Mouse (Mus musculus): ENCODE measurements around the gene Mapk6. TPM values are rescaled to one million over a fixed set of nuclear protein-coding genes. Genes with fewer than 3 reads are reported as not detected.

The Mapk6 gene
- polyA plus RNA-seq, 1 experiment: 52.8 TPM

- TF ChIP-seq POLR2A (IDR thresholded peaks at IDR 0.05; ENCODE audit: insufficient read length, low read depth) (peak; percentile 1), TCF12 (IDR thresholded peaks at IDR 0.05; ENCODE audit: insufficient read depth, poor library complexity, severe bottlenecking) (no peak)
- Histone ChIP-seq H3K79me2 (ENCODE audit: control insufficient read depth, insufficient read depth) (no peaks in the 10 kb centered on the region), H3K4me3 (no peak overlapping the region), H3K36me3 (ENCODE audit: control insufficient read depth, insufficient read depth) (no peaks in the 10 kb centered on the region), H3K4me2 (ENCODE audit: low read depth) (peak overlapping the region; percentile 72), H3K27me3 (ENCODE audit: control insufficient read depth, insufficient read depth, insufficient read length) (no peaks in the 10 kb centered on the region), H3ac (ENCODE audit: control insufficient read depth, insufficient read length) (no peak overlapping the region)
Measured at GRCm38 (mm10) chr9:75434872-75435271, 25.1 kb upstream of the Mapk6 start.

- H3K4me3 ChIP-seq: no peak overlapping the region
- TF ChIP-seq POLR2A (IDR thresholded peaks at IDR 0.05; ENCODE audit: insufficient read length, low read depth): peak; percentile 31
- TF ChIP-seq SRF (IDR thresholded peaks at IDR 0.05; ENCODE audit: control insufficient read depth, insufficient read length, low read depth): no peak
Measured at GRCm38 (mm10) chr9:75434172-75434793, 24.5 kb upstream of the Mapk6 start.

GRCm38 (mm10) chr9:75432694-75433093 lies 22.9 kb upstream of the Mapk6 start:
- H3ac ChIP-seq (ENCODE audit: control insufficient read depth, insufficient read length): no peak overlapping the region
- no peaks in the 10 kb centered on the region for H3K79me2 ChIP-seq (ENCODE audit: control insufficient read depth, insufficient read depth)
- H3K27me3 ChIP-seq (ENCODE audit: control insufficient read depth, insufficient read depth, insufficient read length): no peaks in the 10 kb centered on the region
- H3K4me2 ChIP-seq (ENCODE audit: low read depth): no peak overlapping the region
- TF ChIP-seq E2F4 (IDR thresholded peaks at IDR 0.05; ENCODE audit: insufficient read depth): no peak
- no peak for TF ChIP-seq TCF3 (IDR thresholded peaks at IDR 0.05; ENCODE audit: insufficient read length, low read depth)
- no peak for TF ChIP-seq USF1 (IDR thresholded peaks at IDR 0.05; ENCODE audit: low read depth)
- no peak for TF ChIP-seq MAX (IDR thresholded peaks at IDR 0.05; ENCODE audit: low read depth)
- TF ChIP-seq SRF (IDR thresholded peaks at IDR 0.05; ENCODE audit: control insufficient read depth, insufficient read length, low read depth): no peak
- no peak for TF ChIP-seq POLR2AphosphoS2 (IDR thresholded peaks at IDR 0.05; ENCODE audit: insufficient read length, low read depth)
- TF ChIP-seq REST (IDR thresholded peaks at IDR 0.05; ENCODE audit: insufficient read depth, insufficient read length): no peak
- TF ChIP-seq MYOD1 (IDR thresholded peaks at IDR 0.05; ENCODE audit: control insufficient read depth in 1 of 3, insufficient read length in 2 of 3, low read depth in 2 of 3): no peak
- no peak for TF ChIP-seq TCF12 (IDR thresholded peaks at IDR 0.05; ENCODE audit: insufficient read depth, poor library complexity, severe bottlenecking)
- no peak for TF ChIP-seq POLR2A (IDR thresholded peaks at IDR 0.05; ENCODE audit: insufficient read length, low read depth)
- TF ChIP-seq MYOG (IDR thresholded peaks at IDR 0.05; ENCODE audit: control insufficient read depth in 1 of 3, insufficient read depth in 1 of 3, insufficient read length in 2 of 3, low read depth in 2 of 3): no peak
- TF ChIP-seq CEBPB (IDR thresholded peaks at IDR 0.05; ENCODE audit: insufficient read depth, poor library complexity, severe bottlenecking): no peak
- no peak overlapping the region for H3K4me3 ChIP-seq
- H3K36me3 ChIP-seq (ENCODE audit: control insufficient read depth, insufficient read depth): no peaks in the 10 kb centered on the region

More at GRCm38 (mm10) chr9:75434172-75434793, 24.5 kb upstream of the Mapk6 start:
- Histone ChIP-seq H3K79me2 (ENCODE audit: control insufficient read depth, insufficient read depth) (no peaks in the 10 kb centered on the region), H3ac (ENCODE audit: control insufficient read depth, insufficient read length) (no peak overlapping the region), H3K27me3 (ENCODE audit: control insufficient read depth, insufficient read depth, insufficient read length) (no peaks in the 10 kb centered on the region), H3K4me2 (ENCODE audit: low read depth) (peak overlapping the region; percentile 72), H3K36me3 (ENCODE audit: control insufficient read depth, insufficient read depth) (no peaks in the 10 kb centered on the region)

GRCm38 (mm10) chr9:75430822-75431621 lies 21.2 kb upstream of the Mapk6 start:
- Histone ChIP-seq H3K79me2 (ENCODE audit: control insufficient read depth, insufficient read depth) (no peaks in the 10 kb centered on the region), H3K4me3 (no peak overlapping the region), H3K27me3 (ENCODE audit: control insufficient read depth, insufficient read depth, insufficient read length) (no peaks in the 10 kb centered on the region), H3K36me3 (ENCODE audit: control insufficient read depth, insufficient read depth) (no peaks in the 10 kb centered on the region), H3K4me2 (ENCODE audit: low read depth) (peak overlapping the region; percentile 66), H3ac (ENCODE audit: control insufficient read depth, insufficient read length) (no peak overlapping the region)
- TF ChIP-seq USF1 (IDR thresholded peaks at IDR 0.05; ENCODE audit: low read depth): peak; percentile 10
- TF ChIP-seq MYOD1 (IDR thresholded peaks at IDR 0.05; ENCODE audit: control insufficient read depth in 1 of 3, insufficient read length in 2 of 3, low read depth in 2 of 3): peak in 1 of 3 experiments; percentile 2
- TF ChIP-seq MAX (IDR thresholded peaks at IDR 0.05; ENCODE audit: low read depth): no peak

GRCm38 (mm10) chr9:75429657-75430056 lies 19.9 kb upstream of the Mapk6 start:
- Histone ChIP-seq H3ac (ENCODE audit: control insufficient read depth, insufficient read length) (no peak overlapping the region), H3K4me3 (no peak overlapping the region), H3K79me2 (ENCODE audit: control insufficient read depth, insufficient read depth) (no peaks in the 10 kb centered on the region), H3K36me3 (ENCODE audit: control insufficient read depth, insufficient read depth) (no peaks in the 10 kb centered on the region), H3K27me3 (ENCODE audit: control insufficient read depth, insufficient read depth, insufficient read length) (no peaks in the 10 kb centered on the region), H3K4me2 (ENCODE audit: low read depth) (no peak overlapping the region)
- TF ChIP-seq MYOD1 (IDR thresholded peaks at IDR 0.05; ENCODE audit: control insufficient read depth in 1 of 3, insufficient read length in 2 of 3, low read depth in 2 of 3) (no peak), POLR2A (IDR thresholded peaks at IDR 0.05; ENCODE audit: insufficient read length, low read depth) (no peak), REST (IDR thresholded peaks at IDR 0.05; ENCODE audit: insufficient read depth, insufficient read length) (no peak), POLR2AphosphoS2 (IDR thresholded peaks at IDR 0.05; ENCODE audit: insufficient read length, low read depth) (no peak), MYOG (IDR thresholded peaks at IDR 0.05; ENCODE audit: control insufficient read depth in 1 of 3, insufficient read depth in 1 of 3, insufficient read length in 2 of 3, low read depth in 2 of 3) (no peak)

All from myocyte (in vitro differentiated cells).